In the genomic region with DNA sequence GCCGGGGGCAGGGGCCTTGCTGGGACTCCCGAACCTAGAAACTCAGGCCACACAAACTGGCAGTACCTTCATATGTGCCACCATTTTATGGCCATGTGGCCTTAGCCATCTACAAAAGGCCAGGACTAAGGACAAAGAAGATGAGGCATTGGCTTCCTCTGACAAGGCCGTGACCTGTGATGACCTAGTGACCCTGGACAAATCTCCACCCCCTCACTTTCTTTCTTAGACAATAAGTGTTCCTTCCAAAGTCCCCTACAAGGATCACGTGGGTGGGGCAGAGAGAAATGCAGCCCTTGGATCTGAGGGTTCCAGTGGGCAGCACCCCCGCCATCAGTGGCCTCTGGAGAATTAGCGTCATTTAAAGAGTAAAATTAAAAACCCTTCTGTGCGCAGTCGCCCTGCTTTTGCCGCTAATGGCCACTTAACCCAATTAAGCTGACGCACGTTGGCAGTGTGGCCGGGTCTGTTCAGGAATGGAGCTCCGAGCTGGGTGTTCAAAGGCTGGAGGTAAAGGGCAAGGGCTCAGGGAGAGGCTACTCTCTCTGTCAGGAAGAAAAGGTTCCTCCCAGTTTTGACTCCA, we compare ENCODE assay signal across 31 mouse cellular contexts.
A peak's percentile ranks its signal among the peaks of the same experiment; 100 is the strongest.
DNase-seq lines count a peak whose midpoint lies in the region; ATAC-seq lines count a peak whose summit lies in the region.
"Had no signal": no experiment of that assay in that cellular context is flagged by ENCODE, and none has a peak within 500 bp of the region (broad histone marks: within the 10 kb centered on the region; RNA-seq: fewer than 3 reads in every experiment).

No protein-coding gene starts in this region.

- H3K4me2 ChIP-seq in midbrain, embryonic 13.5 days (replicated peaks), result no peak overlapping the region
- H3K4me2 ChIP-seq: forebrain, embryonic 15.5 days; heart, embryonic 12.5 days; limb, embryonic 15.5 days; liver, embryonic 13.5 days; midbrain, embryonic 15.5 days; stomach, embryonic 15.5 days had no signal

- H3K36me3 ChIP-seq in midbrain, embryonic 10.5 days, result no peaks in the 10 kb centered on the region
- H3K36me3 ChIP-seq in midbrain, embryonic 13.5 days, result no peaks in the 10 kb centered on the region
- H3K36me3 ChIP-seq: forebrain, embryonic 15.5 days; heart, embryonic 12.5 days; limb, embryonic 10.5 days; limb, embryonic 15.5 days; liver, embryonic 13.5 days; midbrain, embryonic 15.5 days; stomach, embryonic 15.5 days had no signal

- peaks cover 60% of the 10 kb centered on the region for H3K4me1 ChIP-seq in midbrain, embryonic 10.5 days
- peaks cover 36% of the 10 kb centered on the region for H3K4me1 ChIP-seq in midbrain, embryonic 13.5 days (replicated peaks)
- H3K4me1 ChIP-seq: stomach, embryonic 15.5 days had no signal

- H3K9me3 ChIP-seq in midbrain, embryonic 10.5 days (replicated peaks), result no peaks in the 10 kb centered on the region
- no peaks in the 10 kb centered on the region for H3K9me3 ChIP-seq in midbrain, embryonic 13.5 days
- H3K9me3 ChIP-seq: forebrain, embryonic 15.5 days; heart, embryonic 12.5 days; limb, embryonic 10.5 days; limb, embryonic 15.5 days; liver, embryonic 13.5 days; megakaryocyte, embryonic 14.5 days; midbrain, embryonic 15.5 days; stomach, embryonic 15.5 days had no signal

- peaks cover 53% of the 10 kb centered on the region for H3K27me3 ChIP-seq in midbrain, embryonic 10.5 days (ENCODE audit: low read depth, poor library complexity, severe bottlenecking)
- no peaks in the 10 kb centered on the region for H3K27me3 ChIP-seq in midbrain, embryonic 13.5 days
- H3K27me3 ChIP-seq: midbrain, embryonic 15.5 days; stomach, embryonic 15.5 days had no signal

- H3K4me3 ChIP-seq in midbrain, embryonic 10.5 days, result no peak overlapping the region
- H3K4me3 ChIP-seq in midbrain, embryonic 13.5 days (replicated peaks), result no peak overlapping the region
- H3K4me3 ChIP-seq: forebrain, embryonic 15.5 days; heart, embryonic 12.5 days; limb, embryonic 10.5 days; limb, embryonic 15.5 days; liver, embryonic 13.5 days; megakaryocyte, embryonic 14.5 days; midbrain, embryonic 15.5 days; stomach, embryonic 15.5 days had no signal

- DNase-seq in embryo, embryonic 10 days (ENCODE audit: low spot score), result peak; percentile 65
- no peak for DNase-seq in embryo, embryonic 11 days
- DNase-seq in midbrain, embryonic 10.5 days (ENCODE audit: low spot score), result no peak
- DNase-seq in embryo, embryonic 10.5 days (ENCODE audit: low spot score), result peak; percentile 44
- peak; percentile 83 for DNase-seq in retina, postnatal 1 day
- DNase-seq in urinary bladder, postnatal 36 days (ENCODE audit: low spot score in 2 of 2), result no peak
- DNase-seq: cerebellum, adult 8-10 months; cerebellum, postnatal 36 days; gastrocnemius, postnatal 36 days; heart, adult 18-20 months; heart, postnatal 4 days; kidney, adult 11 months; kidney, postnatal 14 days; layer of hippocampus, adult 9-11 months; liver, embryonic 13.5 days; lung, adult 18-20 months; lung, postnatal 4 days; right cerebral cortex, postnatal 25 days; thymus, postnatal 14 days had no signal

- H3K27ac ChIP-seq in midbrain, embryonic 10.5 days (replicated peaks), result peak overlapping the region; percentile 67; the same call in 1 of the 2 replicates
- no peak overlapping the region for H3K27ac ChIP-seq in midbrain, embryonic 13.5 days
- H3K27ac ChIP-seq: limb, embryonic 10.5 days; limb, embryonic 15.5 days; liver, embryonic 13.5 days; stomach, embryonic 15.5 days had no signal

- WGBS in midbrain, embryonic 10.5 days, result 32% methylated on average over 13 of the region's 13 CpGs
- WGBS in midbrain, embryonic 13.5 days, result 30% methylated on average over 13 of the region's 13 CpGs

- H3K9ac ChIP-seq in midbrain, embryonic 13.5 days (replicated peaks), result no peak overlapping the region
- H3K9ac ChIP-seq: forebrain, embryonic 15.5 days; heart, embryonic 12.5 days; limb, embryonic 15.5 days; liver, embryonic 13.5 days; midbrain, embryonic 15.5 days; stomach, embryonic 15.5 days had no signal

- no peak for ATAC-seq in midbrain, embryonic 13.5 days
- ATAC-seq: activated CD4-positive, CD25-positive, alpha-beta regulatory T cell, adult 4 months; CD4-positive, CD25-positive, alpha-beta regulatory T cell, adult 4 months; forebrain, embryonic 15.5 days; inflammation-experienced regulatory T-cells, adult 6 months; lung, postnatal 0 days; midbrain, embryonic 15.5 days had no signal

Comparison
In these comparisons a context has a peak if more than half of its experiments do, and no peak if none do; other contexts are left out.
1. DNase-seq: peak in embryo, embryonic 10 days (single experiment), embryo, embryonic 10.5 days (single experiment) and retina, postnatal 1 day (single experiment); none in embryo, embryonic 11 days (single experiment), midbrain, embryonic 10.5 days (single experiment) and urinary bladder, postnatal 36 days (0 of 2).